Mouse (Mus musculus): Measurements from ENCODE around the gene Poldip3.

Poldip3 gene

DNA sequence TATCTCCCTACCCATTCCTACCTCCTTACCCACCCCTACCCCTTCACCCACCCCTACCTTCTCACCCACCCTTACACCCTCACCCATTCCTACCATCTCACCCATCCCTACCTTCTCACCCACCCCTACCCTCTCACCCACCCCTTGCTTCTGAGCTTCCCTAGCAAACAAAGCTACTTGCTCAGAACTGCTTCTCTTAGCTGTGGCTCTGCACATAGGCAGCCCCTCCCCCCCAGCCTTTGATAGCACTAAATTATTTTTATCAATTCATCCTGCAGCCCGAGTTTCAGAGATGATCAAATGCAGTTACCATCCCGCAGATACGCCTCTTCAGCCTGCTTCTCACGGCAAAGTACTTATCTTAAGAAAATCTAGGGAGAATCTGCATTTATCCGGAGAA, 65.7 kb downstream of the Poldip3 start:
- DNase-seq, result no peak

Measured in lung, adult 18-20 months (tissue).